Comparison of ENCODE assay signal across 27 mouse cellular contexts in genomic region chr9:21498284-21498902, GRCm38 (mm10). TPM values are rescaled to one million over a fixed set of nuclear protein-coding genes. Genes with fewer than 3 reads are reported as not detected.
DNase-seq lines count a peak whose midpoint lies in the region; ATAC-seq and TF ChIP-seq lines count a peak whose summit lies in the region.
"Had no signal": no experiment of that assay in that cellular context is flagged by ENCODE, and none has a peak within 500 bp of the region (broad histone marks: within the 10 kb centered on the region; RNA-seq: fewer than 3 reads in every experiment).

No protein-coding gene starts in this region.

- no peak for ATAC-seq in midbrain, embryonic 11.5 days (ENCODE audit: low FRiP score)
- ATAC-seq in midbrain, postnatal 0 days (ENCODE audit: low FRiP score) = no peak
- no peak for ATAC-seq in limb, embryonic 13.5 days (ENCODE audit: low FRiP score, low read depth)
- no peak for ATAC-seq in midbrain, embryonic 16.5 days
- ATAC-seq: forebrain, embryonic 16.5 days; intestine, embryonic 16.5 days; midbrain, embryonic 15.5 days had no signal

- H3K9ac ChIP-seq in midbrain, embryonic 11.5 days (ENCODE audit: low read length) = no peak overlapping the region
- H3K9ac ChIP-seq in midbrain, postnatal 0 days (replicated peaks; ENCODE audit: low read length, poor library complexity, severe bottlenecking) = no peak overlapping the region
- no peak overlapping the region for H3K9ac ChIP-seq in limb, embryonic 13.5 days
- H3K9ac ChIP-seq in midbrain, embryonic 16.5 days (ENCODE audit: low read depth, low read length) = no peak overlapping the region
- H3K9ac ChIP-seq: liver, embryonic 14.5 days; lung, embryonic 14.5 days; midbrain, embryonic 15.5 days had no signal

- no peak overlapping the region for H3K4me3 ChIP-seq in gastrocnemius, adult 2 months
- no peak overlapping the region for H3K4me3 ChIP-seq in midbrain, embryonic 11.5 days (ENCODE audit: low read depth, low read length)
- no peak overlapping the region for H3K4me3 ChIP-seq in midbrain, postnatal 0 days (ENCODE audit: low read depth, low read length)
- H3K4me3 ChIP-seq in limb, embryonic 13.5 days = no peak overlapping the region
- H3K4me3 ChIP-seq in midbrain, embryonic 16.5 days (ENCODE audit: low read depth, low read length) = no peak overlapping the region
- H3K4me3 ChIP-seq: erythroblast, embryonic 14.5 days; midbrain, embryonic 15.5 days had no signal

- no peaks in the 10 kb centered on the region for H3K9me3 ChIP-seq in midbrain, embryonic 11.5 days (ENCODE audit: control insufficient read depth, low read length)
- H3K9me3 ChIP-seq in midbrain, postnatal 0 days (ENCODE audit: low read length) = no peaks in the 10 kb centered on the region
- H3K9me3 ChIP-seq in limb, embryonic 13.5 days = no peaks in the 10 kb centered on the region
- no peaks in the 10 kb centered on the region for H3K9me3 ChIP-seq in midbrain, embryonic 16.5 days (replicated peaks; ENCODE audit: control insufficient read depth, low read length, poor library complexity, severe bottlenecking)
- H3K9me3 ChIP-seq: midbrain, embryonic 15.5 days had no signal

- H3K36me3 ChIP-seq in midbrain, embryonic 11.5 days (ENCODE audit: control insufficient read depth, insufficient read depth, low read length) = peaks cover 3% of the 10 kb centered on the region; the same call in 1 of the 2 replicates
- peaks cover 27% of the 10 kb centered on the region for H3K36me3 ChIP-seq in midbrain, postnatal 0 days (ENCODE audit: insufficient read depth, low read length)
- H3K36me3 ChIP-seq in limb, embryonic 13.5 days = peaks cover 40% of the 10 kb centered on the region
- H3K36me3 ChIP-seq in midbrain, embryonic 16.5 days (ENCODE audit: control insufficient read depth, insufficient read depth, low read length) = peaks cover 17% of the 10 kb centered on the region

- no peak for DNase-seq in gastrocnemius, adult 2 months
- DNase-seq in gastrocnemius, postnatal 36 days = no peak
- DNase-seq in midbrain, embryonic 11.5 days (ENCODE audit: low spot score, missing footprints) = peak; percentile 67
- no peak for DNase-seq in midbrain, postnatal 0 days (ENCODE audit: low spot score)
- DNase-seq in thymus, postnatal 4 days = no peak
- DNase-seq: adrenal gland, adult 8-10 months; cerebellum, adult 9-10 months; embryo, embryonic 11 days; gastrocnemius, postnatal 10 days; kidney, adult 8-10 months; kidney, postnatal 4 days; liver; lung, embryonic 14.5 days; lung, postnatal 14 days; thymus, adult 2 months; thymus, postnatal 36 days had no signal

- 92% methylated on average over 12 of the region's 12 CpGs for WGBS in midbrain, embryonic 11.5 days
- WGBS in midbrain, postnatal 0 days = 86% methylated on average over 12 of the region's 12 CpGs
- WGBS in limb, embryonic 13.5 days = 90% methylated on average over 12 of the region's 12 CpGs
- 86% methylated on average over 12 of the region's 12 CpGs for WGBS in midbrain, embryonic 16.5 days

- H3K27ac ChIP-seq in gastrocnemius, adult 2 months = peak overlapping the region; percentile 80; the same call in 1 of the 2 replicates
- no peak overlapping the region for H3K27ac ChIP-seq in midbrain, embryonic 11.5 days (ENCODE audit: low read depth, low read length)
- no peak overlapping the region for H3K27ac ChIP-seq in midbrain, postnatal 0 days (ENCODE audit: low read depth, low read length)
- peak overlapping the region; percentile 97; the same call in 1 of the 2 replicates for H3K27ac ChIP-seq in limb, embryonic 13.5 days
- no peak overlapping the region for H3K27ac ChIP-seq in midbrain, embryonic 16.5 days (ENCODE audit: low read length)
- H3K27ac ChIP-seq: kidney, postnatal 0 days; liver, embryonic 14.5 days; midbrain, embryonic 15.5 days had no signal

- H3K4me2 ChIP-seq in midbrain, embryonic 11.5 days = no peak overlapping the region
- no peak overlapping the region for H3K4me2 ChIP-seq in midbrain, postnatal 0 days (ENCODE audit: low read depth, low read length, poor library complexity, severe bottlenecking)
- no peak overlapping the region for H3K4me2 ChIP-seq in limb, embryonic 13.5 days (replicated peaks)
- no peak overlapping the region for H3K4me2 ChIP-seq in midbrain, embryonic 16.5 days (ENCODE audit: low read length)
- H3K4me2 ChIP-seq: heart, embryonic 11.5 days; lung, embryonic 14.5 days; midbrain, embryonic 15.5 days had no signal

- no peaks in the 10 kb centered on the region for H3K27me3 ChIP-seq in midbrain, embryonic 11.5 days (ENCODE audit: control insufficient read depth, insufficient read depth, low read length)
- no peaks in the 10 kb centered on the region for H3K27me3 ChIP-seq in midbrain, postnatal 0 days (ENCODE audit: insufficient read depth, low read length)
- no peaks in the 10 kb centered on the region for H3K27me3 ChIP-seq in limb, embryonic 13.5 days
- no peaks in the 10 kb centered on the region for H3K27me3 ChIP-seq in midbrain, embryonic 16.5 days (ENCODE audit: control insufficient read depth, insufficient read depth, low read depth, low read length)
- H3K27me3 ChIP-seq: CH12.LX; midbrain, embryonic 15.5 days had no signal

- no peaks in the 10 kb centered on the region for H3K4me1 ChIP-seq in midbrain, embryonic 11.5 days (ENCODE audit: control insufficient read depth, insufficient read depth, low read length)
- H3K4me1 ChIP-seq in midbrain, postnatal 0 days (ENCODE audit: insufficient read depth, low read length) = no peaks in the 10 kb centered on the region
- peaks cover 43% of the 10 kb centered on the region for H3K4me1 ChIP-seq in limb, embryonic 13.5 days
- H3K4me1 ChIP-seq in midbrain, embryonic 16.5 days (ENCODE audit: control insufficient read depth, insufficient read depth, low read length) = no peaks in the 10 kb centered on the region
- H3K4me1 ChIP-seq: midbrain, embryonic 15.5 days had no signal

- no peak for TF ChIP-seq CTCF in gastrocnemius, adult 2 months (IDR thresholded peaks at IDR 0.05)
- TF ChIP-seq CTCF in midbrain, postnatal 0 days (IDR thresholded peaks at IDR 0.05) = no peak

- intact Hi-C loops in gastrocnemius, adult 2 months (cut with DNase I) = no loop called here
- intact Hi-C loops in gastrocnemius, postnatal 36 days (cut with DNase I) = no loop called here

RNA-seq across cellular contexts. Expression of gene Tmed1, which starts 11.7 kb away (rescaled TPM):
- total RNA-seq in gastrocnemius, adult 2 months (2021) = 10 to 100 TPM; 28.9 to 35.8 TPM
- total RNA-seq in gastrocnemius, postnatal 36 days (2021) = 10 to 100 TPM; 24.4 to 34.9 TPM
- 64.5 and 68.0 TPM in 2 replicates for polyA plus RNA-seq in midbrain, embryonic 11.5 days (2014; fragmentation: Nextera tagmentation; extraction: Ambion mirVana)
- total RNA-seq in midbrain, postnatal 0 days (2014; rRNA removed) = 42.5 and 46.0 TPM in 2 replicates
- polyA plus RNA-seq in midbrain, postnatal 0 days (2015; fragmentation: Nextera tagmentation; extraction: Ambion mirVana) = 51.1 and 64.7 TPM in 2 replicates
- polyA plus RNA-seq in limb, embryonic 13.5 days (2015; fragmentation: Nextera tagmentation; extraction: Ambion mirVana) = 135 and 138 TPM in 2 replicates
- polyA plus RNA-seq in midbrain, embryonic 16.5 days (2015; fragmentation: Nextera tagmentation; extraction: Ambion mirVana) = 54.5 and 55.2 TPM in 2 replicates

RNA-seq across cellular contexts. Expression of gene AB124611, which starts 27.6 kb away (rescaled TPM):
- 1 to 10 TPM in 1 of 2 experiments, under 1 TPM in 1; 0.74 to 1.3 TPM for total RNA-seq in gastrocnemius, adult 2 months (2021)
- total RNA-seq in gastrocnemius, postnatal 36 days (2021) = under 1 TPM; 0.59 to 0.72 TPM
- 2.9 and 3.2 TPM in 2 replicates for polyA plus RNA-seq in midbrain, embryonic 11.5 days (2014; fragmentation: Nextera tagmentation; extraction: Ambion mirVana)
- total RNA-seq in midbrain, postnatal 0 days (2014; rRNA removed) = 1.4 and 1.7 TPM in 2 replicates
- 0.68 and 0.98 TPM in 2 replicates for polyA plus RNA-seq in midbrain, postnatal 0 days (2015; fragmentation: Nextera tagmentation; extraction: Ambion mirVana)
- polyA plus RNA-seq in limb, embryonic 13.5 days (2015; fragmentation: Nextera tagmentation; extraction: Ambion mirVana) = 5.2 and 5.5 TPM in 2 replicates
- 1.8 TPM in 2 replicates for polyA plus RNA-seq in midbrain, embryonic 16.5 days (2015; fragmentation: Nextera tagmentation; extraction: Ambion mirVana)
- total RNA-seq: ES-E14 had no signal

RNA-seq across cellular contexts. Expression of gene Carm1, which starts 48.3 kb away (rescaled TPM):
- total RNA-seq in gastrocnemius, adult 2 months (2021) = 10 to 100 TPM; 54.6 to 57.2 TPM
- 10 to 100 TPM; 63.0 to 65.2 TPM for total RNA-seq in gastrocnemius, postnatal 36 days (2021)
- 53.4 and 63.1 TPM in 2 replicates for polyA plus RNA-seq in midbrain, embryonic 11.5 days (2014; fragmentation: Nextera tagmentation; extraction: Ambion mirVana)
- 85.3 and 97.4 TPM in 2 replicates for total RNA-seq in midbrain, postnatal 0 days (2014; rRNA removed)
- 23.0 and 27.3 TPM in 2 replicates for polyA plus RNA-seq in midbrain, postnatal 0 days (2015; fragmentation: Nextera tagmentation; extraction: Ambion mirVana)
- 55.2 and 56.0 TPM in 2 replicates for polyA plus RNA-seq in limb, embryonic 13.5 days (2015; fragmentation: Nextera tagmentation; extraction: Ambion mirVana)
- polyA plus RNA-seq in midbrain, embryonic 16.5 days (2015; fragmentation: Nextera tagmentation; extraction: Ambion mirVana) = 22.5 and 27.4 TPM in 2 replicates

Comparison
In these comparisons a context has a peak if more than half of its experiments do, and no peak if none do; other contexts are left out.
1. H3K27ac ChIP-seq: peak in gastrocnemius, adult 2 months (single experiment) and limb, embryonic 13.5 days (single experiment); none in midbrain, embryonic 11.5 days (single experiment), midbrain, postnatal 0 days (single experiment) and midbrain, embryonic 16.5 days (single experiment).